17 mouse cellular contexts compared by ENCODE assay signal in genomic region chr13:56078724-56079262, GRCm38 (mm10). TPM values are rescaled to one million over a fixed set of nuclear protein-coding genes. Genes with fewer than 3 reads are reported as not detected.
A peak's percentile ranks its signal among the peaks of the same experiment; 100 is the strongest.
DNase-seq lines count a peak whose midpoint lies in the region; ATAC-seq and TF ChIP-seq lines count a peak whose summit lies in the region.
"Had no signal": no experiment of that assay in that cellular context is flagged by ENCODE, and none has a peak within 500 bp of the region (broad histone marks: within the 10 kb centered on the region; RNA-seq: fewer than 3 reads in every experiment).

No protein-coding gene starts in this region.

- H3K4me2 ChIP-seq in kidney, postnatal 0 days (ENCODE audit: low read length): no peak overlapping the region
- no peak overlapping the region for H3K4me2 ChIP-seq in embryonic facial prominence, embryonic 15.5 days (replicated peaks)
- no peak overlapping the region for H3K4me2 ChIP-seq in midbrain, embryonic 11.5 days
- H3K4me2 ChIP-seq: forebrain, embryonic 13.5 days; kidney, embryonic 15.5 days; liver, embryonic 12.5 days had no signal

- H3K4me1 ChIP-seq in kidney, postnatal 0 days (replicated peaks; ENCODE audit: insufficient read depth, low read length): no peaks in the 10 kb centered on the region
- peaks cover 18% of the 10 kb centered on the region; the same call in 1 of the 2 replicates for H3K4me1 ChIP-seq in embryonic facial prominence, embryonic 15.5 days
- H3K4me1 ChIP-seq in midbrain, embryonic 11.5 days (ENCODE audit: control insufficient read depth, insufficient read depth, low read length): no peaks in the 10 kb centered on the region
- H3K4me1 ChIP-seq: kidney, embryonic 15.5 days; liver, embryonic 12.5 days had no signal

- H3K36me3 ChIP-seq in kidney, postnatal 0 days (ENCODE audit: insufficient read depth, low read length): peaks cover 81% of the 10 kb centered on the region
- H3K36me3 ChIP-seq in embryonic facial prominence, embryonic 15.5 days: peaks cover 85% of the 10 kb centered on the region
- H3K36me3 ChIP-seq in midbrain, embryonic 11.5 days (ENCODE audit: control insufficient read depth, insufficient read depth, low read length): peaks cover 23% of the 10 kb centered on the region

- no peak overlapping the region for H3K27ac ChIP-seq in kidney, postnatal 0 days
- no peak overlapping the region for H3K27ac ChIP-seq in embryonic facial prominence, embryonic 15.5 days (replicated peaks)
- no peak overlapping the region for H3K27ac ChIP-seq in midbrain, embryonic 11.5 days (ENCODE audit: low read depth, low read length)
- H3K27ac ChIP-seq: forebrain, embryonic 13.5 days; heart, adult 2 months; kidney, embryonic 15.5 days; liver, embryonic 12.5 days had no signal

- no peak overlapping the region for H3K9ac ChIP-seq in kidney, postnatal 0 days (ENCODE audit: low read depth, low read length)
- H3K9ac ChIP-seq in embryonic facial prominence, embryonic 15.5 days: no peak overlapping the region
- no peak overlapping the region for H3K9ac ChIP-seq in midbrain, embryonic 11.5 days (ENCODE audit: low read length)
- H3K9ac ChIP-seq: forebrain, embryonic 13.5 days; kidney, embryonic 15.5 days; liver, embryonic 12.5 days had no signal

- no peaks in the 10 kb centered on the region for H3K27me3 ChIP-seq in kidney, postnatal 0 days (ENCODE audit: insufficient read depth, low read length)
- H3K27me3 ChIP-seq in embryonic facial prominence, embryonic 15.5 days: no peaks in the 10 kb centered on the region
- no peaks in the 10 kb centered on the region for H3K27me3 ChIP-seq in midbrain, embryonic 11.5 days (ENCODE audit: control insufficient read depth, insufficient read depth, low read length)
- H3K27me3 ChIP-seq: forebrain, embryonic 13.5 days; kidney, embryonic 15.5 days; liver, embryonic 12.5 days had no signal

- peak; percentile 51 for DNase-seq in kidney, postnatal 0 days (ENCODE audit: low spot score)
- no peak for DNase-seq in kidney, adult 18-20 months
- peak; percentile 50 for DNase-seq in embryo, embryonic 10.5 days (ENCODE audit: low spot score)
- DNase-seq in mesoderm, embryonic 11.5 days (ENCODE audit: low read depth, low spot score): peak; percentile 63
- no peak for DNase-seq in midbrain, embryonic 11.5 days (ENCODE audit: low spot score, missing footprints)
- no peak for DNase-seq in left cerebral cortex, adult 11 months (ENCODE audit: low spot score)
- DNase-seq: B cell, adult 2 months; cerebellum, postnatal 10 days; heart, adult 2 months; right cerebral cortex, adult 18-20 months; thymus, postnatal 25 days had no signal

- 48% methylated on average over 17 of the region's 17 CpGs for WGBS in kidney, postnatal 0 days
- 40% methylated on average over 17 of the region's 17 CpGs for WGBS in embryonic facial prominence, embryonic 15.5 days
- WGBS in midbrain, embryonic 11.5 days: 76% methylated on average over 17 of the region's 17 CpGs

- H3K9me3 ChIP-seq in kidney, postnatal 0 days (replicated peaks; ENCODE audit: low read length): no peaks in the 10 kb centered on the region
- no peaks in the 10 kb centered on the region for H3K9me3 ChIP-seq in embryonic facial prominence, embryonic 15.5 days (replicated peaks)
- no peaks in the 10 kb centered on the region for H3K9me3 ChIP-seq in midbrain, embryonic 11.5 days (ENCODE audit: control insufficient read depth, low read length)
- H3K9me3 ChIP-seq: forebrain, embryonic 13.5 days; kidney, embryonic 15.5 days; liver, embryonic 12.5 days had no signal

- TF ChIP-seq CTCF in kidney, postnatal 0 days (IDR thresholded peaks at IDR 0.05; ENCODE audit: low read depth): no peak

- H3K4me3 ChIP-seq in kidney, postnatal 0 days (replicated peaks; ENCODE audit: low read depth, low read length): no peak overlapping the region
- H3K4me3 ChIP-seq in embryonic facial prominence, embryonic 15.5 days (replicated peaks): no peak overlapping the region
- no peak overlapping the region for H3K4me3 ChIP-seq in midbrain, embryonic 11.5 days (ENCODE audit: low read depth, low read length)
- H3K4me3 ChIP-seq: forebrain, embryonic 13.5 days; heart, adult 2 months; kidney, embryonic 15.5 days; liver, embryonic 12.5 days had no signal

- ATAC-seq in kidney, postnatal 0 days (replicated peaks; ENCODE audit: low FRiP score, low read depth): no peak
- peak; percentile 63 for ATAC-seq in embryonic facial prominence, embryonic 15.5 days (ENCODE audit: insufficient number of reproducible peaks, low FRiP score, low TSS enrichment, low read depth)
- no peak for ATAC-seq in midbrain, embryonic 11.5 days (ENCODE audit: low FRiP score)
- ATAC-seq in megakaryocyte, adult 5-6 weeks (ENCODE audit: poor library complexity, severe bottlenecking): no peak
- ATAC-seq: forebrain, embryonic 13.5 days; hindbrain, embryonic 16.5 days; liver, embryonic 12.5 days had no signal

RNA-seq across cellular contexts. Expression of gene H2afy, which starts 57.4 kb away (rescaled TPM):
- 263 and 267 TPM in 2 replicates for polyA plus RNA-seq in kidney, postnatal 0 days (2015; fragmentation: Nextera tagmentation; extraction: Ambion mirVana)
- 275 and 292 TPM in 2 replicates for polyA plus RNA-seq in embryonic facial prominence, embryonic 15.5 days (2015; fragmentation: Nextera tagmentation; extraction: Ambion mirVana)
- 677 and 693 TPM in 2 replicates for polyA plus RNA-seq in midbrain, embryonic 11.5 days (2014; fragmentation: Nextera tagmentation; extraction: Ambion mirVana)
- total RNA-seq in megakaryocyte, adult 5-6 weeks (2015): 304 and 326 TPM in 2 replicates
- total RNA-seq in megakaryocyte, adult 5-6 weeks (2017): 669 and 674 TPM in 2 replicates

Comparison
In these comparisons a context has a peak if more than half of its experiments do, and no peak if none do; other contexts are left out.
1. DNase-seq: peak in kidney, postnatal 0 days (single experiment), embryo, embryonic 10.5 days (single experiment) and mesoderm, embryonic 11.5 days (single experiment); none in kidney, adult 18-20 months (single experiment), midbrain, embryonic 11.5 days (single experiment) and left cerebral cortex, adult 11 months (single experiment).